Mouse (Mus musculus) layer of hippocampus, postnatal 14 days (tissue): ENCODE measurements around the gene Olfr65. TPM values are rescaled to one million over a fixed set of nuclear protein-coding genes. Genes with fewer than 3 reads are reported as not detected.

Source experiments
- DNase-seq, 2 experiments: peaks; one replicate each; pipeline ENCODE4 v3.0.0; 2021 to 2022; ENCODE audit warnings: low spot score in 2 of 2, mixed read lengths in 1 of 2
- long read RNA-seq, 2 experiments: library from polyadenylated mRNA; stranded (forward); transcript quantifications; one replicate each; pipeline ENCODE4 v2.0.0; 2021
- total RNA-seq, 2 experiments: library from RNA; stranded (reverse); gene quantifications; 2 replicates each; pipeline ENCODE4 v1.2.3; 2021

The Olfr65 gene
- total RNA-seq: not detected
- long read RNA-seq, experiment 1: 0 reads
- long read RNA-seq, experiment 2: 0 reads

DNA sequence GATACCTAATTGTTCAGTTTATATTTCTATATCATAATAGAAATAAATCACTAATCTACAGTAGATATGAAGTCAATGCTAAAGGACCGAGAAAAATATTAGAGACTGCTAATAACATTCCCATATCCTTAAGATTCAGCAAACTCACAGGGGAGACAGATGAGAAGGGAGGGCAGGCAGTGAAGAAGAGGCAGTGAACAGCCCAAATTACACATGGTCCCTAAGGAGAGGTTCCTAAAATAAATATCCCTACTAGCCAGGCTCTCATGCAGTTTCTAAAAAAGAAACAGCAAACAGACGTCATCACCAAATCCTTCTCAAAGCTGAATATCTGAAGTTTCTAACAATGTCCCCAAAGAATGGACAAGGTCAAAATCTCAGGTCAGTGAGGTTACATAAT lies at the start of gene Olfr65:
Gene Olfr65, plus strand, starts transcription at position 301 of the 400 bp plus-strand sequence.
- DNase-seq: no peak

- DNase-seq: no peak
Measured at GRCm38 (mm10) chr7:103854669-103855068, 48.6 kb upstream of the Olfr65 start.

- DNase-seq: no peak
Measured at GRCm38 (mm10) chr7:103859076-103859475, 44.2 kb upstream of the Olfr65 start.

- DNase-seq: no peak
Measured at GRCm38 (mm10) chr7:103860855-103861254, 42.4 kb upstream of the Olfr65 start.

- no peak for DNase-seq
Measured at GRCm38 (mm10) chr7:103861531-103861930, 41.8 kb upstream of the Olfr65 start.

- DNase-seq: no peak
Measured at GRCm38 (mm10) chr7:103865716-103866115, 37.6 kb upstream of the Olfr65 start.

DNA sequence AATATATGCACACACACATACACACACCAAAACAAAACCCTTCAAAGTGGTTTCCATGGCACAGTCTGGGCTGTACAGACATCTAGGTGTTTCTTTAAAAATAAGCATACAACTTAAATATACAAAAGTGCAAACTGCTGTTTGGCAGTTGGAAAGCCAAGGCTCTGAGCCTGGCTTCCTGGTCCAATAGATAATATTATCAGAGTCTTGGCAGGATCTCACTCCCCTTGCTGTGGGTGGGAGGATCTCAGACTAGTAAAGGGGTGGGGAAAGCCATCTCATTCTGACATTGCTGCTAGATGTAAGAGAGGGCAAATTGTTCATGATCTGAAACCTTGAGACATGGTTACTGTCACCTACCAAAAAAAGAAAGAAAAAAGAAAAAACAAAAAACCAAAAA lies 32.6 kb upstream of the Olfr65 start:
- no peak for DNase-seq

DNA sequence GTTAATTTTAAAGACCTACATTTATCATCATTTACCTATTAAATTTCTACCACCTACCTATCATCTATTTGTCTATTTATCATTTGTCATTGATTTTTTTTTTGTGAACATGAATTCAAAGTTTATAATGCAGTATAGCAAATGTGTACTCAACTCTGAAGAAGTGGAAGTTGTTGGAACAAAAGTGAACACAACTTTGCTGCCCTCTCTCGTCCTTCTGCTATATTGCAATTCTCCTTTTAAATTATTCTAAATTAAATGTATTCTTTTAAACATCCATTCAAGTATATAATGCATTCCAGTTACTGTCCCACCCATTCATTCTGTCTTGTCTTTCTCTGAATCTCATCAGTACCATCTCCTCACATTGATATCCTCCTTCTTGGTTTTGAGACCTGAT lies 30.2 kb upstream of the Olfr65 start:
- peak in 1 of 2 experiments; percentile 15 for DNase-seq

GRCm38 (mm10) chr7:103874451-103874850 lies 28.8 kb upstream of the Olfr65 start:
- no peak for DNase-seq

DNA sequence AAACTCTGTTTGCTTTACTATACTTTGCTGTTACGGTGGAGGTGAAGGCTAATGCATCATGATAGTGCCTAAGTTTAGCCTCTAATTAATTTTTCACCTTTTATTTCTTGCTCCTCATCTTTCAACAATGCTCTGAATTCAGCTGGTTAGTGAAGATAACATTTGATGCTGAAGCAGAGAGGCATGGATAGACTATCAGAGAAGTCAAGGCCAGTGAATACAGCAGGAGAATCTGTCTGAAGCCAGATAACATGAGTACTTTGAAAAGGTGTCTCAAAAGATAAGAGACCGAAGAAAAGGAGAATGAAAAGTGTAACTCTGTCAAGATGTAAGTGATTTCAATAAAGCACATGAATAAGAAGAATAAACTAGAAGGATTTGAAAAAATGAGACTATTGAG lies 26.2 kb upstream of the Olfr65 start:
- no peak for DNase-seq

- DNase-seq: no peak
Measured at GRCm38 (mm10) chr7:103886152-103886551, 17.1 kb upstream of the Olfr65 start, which contains the start of gene Olfr66. TSS of gene Olfr66 (minus strand) at chr7:103886252.

DNA sequence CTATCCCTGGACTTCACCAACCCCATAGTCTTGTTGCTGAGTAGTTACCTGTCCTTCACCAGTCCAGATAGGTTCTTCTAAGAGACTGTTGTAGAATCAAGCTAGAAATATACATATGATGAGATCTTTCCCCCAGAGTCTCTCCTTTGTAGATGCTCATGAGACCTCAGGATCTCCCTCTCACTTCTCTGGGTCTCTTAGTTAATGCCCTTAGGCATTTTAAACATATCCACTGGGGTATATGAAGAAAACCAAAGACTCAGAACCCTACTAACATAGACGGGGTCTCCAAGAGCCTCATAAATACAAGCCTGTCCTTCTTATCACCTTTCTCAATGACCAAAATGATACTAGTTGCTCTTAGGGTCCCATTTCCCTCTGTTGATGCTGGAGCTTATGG lies 8.9 kb upstream of the Olfr65 start, which contains the start of gene Olfr64:
Gene Olfr64, minus strand, starts transcription at position 101 of the 400 bp plus-strand sequence.
- no peak for DNase-seq

DNA sequence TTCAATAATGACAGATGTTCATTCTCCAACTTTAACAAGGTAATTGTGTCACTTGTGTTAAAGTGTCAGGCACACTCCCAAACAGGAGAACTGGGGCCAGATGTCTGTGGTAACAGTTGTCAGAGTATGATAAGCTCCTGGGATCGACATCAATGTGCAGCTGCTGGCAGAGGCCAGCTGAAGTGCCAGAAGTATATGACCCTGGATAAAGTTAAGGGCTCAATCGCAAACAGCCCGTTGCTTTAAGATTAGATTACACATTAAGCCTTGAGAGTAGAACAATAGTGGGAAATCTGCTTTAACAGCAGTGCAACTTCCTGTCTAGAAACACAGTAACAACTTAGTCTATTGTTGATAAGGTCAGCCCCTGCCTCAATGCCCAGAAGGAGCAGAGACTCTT lies 6.8 kb downstream of the Olfr65 start:
- DNase-seq: no peak

DNA sequence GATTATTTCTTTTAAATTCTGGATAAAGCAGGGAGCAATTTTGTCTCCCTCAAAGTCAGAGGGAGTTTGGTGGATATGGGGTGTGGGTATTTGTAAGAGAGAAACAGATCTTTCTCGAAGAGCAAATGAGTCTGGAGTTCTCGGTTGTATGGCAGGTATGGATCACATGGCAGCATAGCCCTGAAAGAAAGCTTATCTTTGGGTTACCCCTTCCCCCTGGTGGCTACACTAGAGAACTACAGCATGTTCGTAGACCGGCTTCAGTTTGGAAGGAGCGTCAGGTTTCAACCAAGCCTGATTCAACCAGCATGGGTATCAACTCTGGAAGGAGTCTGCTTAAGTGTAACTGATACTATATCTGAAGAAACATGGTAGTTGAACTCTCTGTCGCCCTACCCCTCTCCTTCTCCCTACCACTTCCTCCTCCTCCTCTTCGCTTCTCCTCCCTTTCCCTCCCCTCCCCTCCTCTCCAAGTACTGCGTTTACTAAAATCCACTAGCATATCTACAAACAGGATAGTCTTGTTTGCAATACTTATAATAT lies 9.8 kb downstream of the Olfr65 start:
- no peak for DNase-seq

- no peak for DNase-seq
Measured at GRCm38 (mm10) chr7:103915338-103915737, 12.1 kb downstream of the Olfr65 start.

GRCm38 (mm10) chr7:103928525-103928924 lies 25.2 kb downstream of the Olfr65 start, which contains the start of gene Olfr631:
TSS of gene Olfr631 (plus strand) at chr7:103928825.
- DNase-seq: no peak

DNA sequence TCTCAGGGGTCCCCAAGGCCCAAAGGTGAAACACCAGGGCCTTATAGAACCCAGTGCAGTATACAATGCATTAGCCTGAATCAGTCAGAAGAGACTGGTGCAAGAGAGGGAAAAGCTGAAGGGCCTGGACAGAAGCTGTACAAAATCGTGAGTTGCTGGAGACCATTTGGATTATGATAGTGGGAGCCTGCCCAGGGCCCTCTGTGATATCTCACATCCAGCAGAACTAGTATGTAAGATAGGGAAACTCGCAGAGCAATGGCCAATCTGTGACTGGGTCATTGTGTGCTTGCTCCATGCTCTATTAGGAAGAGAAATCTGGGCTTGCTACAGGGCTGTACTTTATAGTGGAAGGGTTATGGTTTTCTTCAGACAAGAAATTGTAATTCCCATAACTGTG lies 31.0 kb downstream of the Olfr65 start, which contains the start of gene Olfr632:
Gene Olfr632, plus strand, starts transcription at position 84 of the 400 bp plus-strand sequence.
- no peak for DNase-seq

- no peak for DNase-seq
Measured at GRCm38 (mm10) chr7:103942730-103943129, 39.4 kb downstream of the Olfr65 start.

GRCm38 (mm10) chr7:103944137-103944536 lies 40.9 kb downstream of the Olfr65 start, which contains the start of gene Olfr633:
TSS of gene Olfr633 (plus strand) at chr7:103944437.
- DNase-seq: no peak
